Mouse (Mus musculus): ENCODE results near the gene Marveld1.

Marveld1 gene

DNA sequence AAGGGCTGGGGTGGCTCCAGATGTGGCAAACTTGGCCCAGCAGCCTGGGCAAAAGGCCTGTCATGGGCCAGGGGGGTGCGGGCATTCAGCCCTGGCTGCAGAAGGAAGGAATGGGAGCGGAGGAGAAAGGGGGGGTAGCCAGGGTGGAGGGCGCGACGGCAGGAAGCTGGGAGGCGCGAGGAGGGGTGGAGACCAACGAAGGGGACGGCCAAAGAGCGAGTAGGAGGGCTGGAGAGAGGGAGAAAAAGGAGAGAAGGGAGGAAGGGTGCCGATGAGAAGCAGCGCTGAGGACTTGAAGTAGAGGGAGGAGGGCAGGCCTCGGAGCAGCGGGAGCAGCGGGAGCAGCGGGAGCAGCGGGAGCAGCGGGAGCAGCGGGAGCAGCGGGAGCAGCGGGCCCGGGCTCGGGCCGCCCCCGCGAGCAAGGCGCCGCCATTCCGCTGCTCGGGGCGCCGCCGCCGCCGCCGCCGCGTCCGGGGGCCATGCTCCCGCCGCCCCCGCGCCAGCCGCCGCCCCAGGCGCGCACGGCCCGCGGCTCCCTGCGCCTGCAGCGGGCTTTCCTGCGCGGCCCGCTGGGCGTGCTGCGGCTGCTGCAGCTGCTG, at the start of gene Marveld1:
Gene Marveld1 (plus strand): TSS at position 231 of the 599 bp plus-strand sequence.
- peak; percentile 83 for DNase-seq

DNA sequence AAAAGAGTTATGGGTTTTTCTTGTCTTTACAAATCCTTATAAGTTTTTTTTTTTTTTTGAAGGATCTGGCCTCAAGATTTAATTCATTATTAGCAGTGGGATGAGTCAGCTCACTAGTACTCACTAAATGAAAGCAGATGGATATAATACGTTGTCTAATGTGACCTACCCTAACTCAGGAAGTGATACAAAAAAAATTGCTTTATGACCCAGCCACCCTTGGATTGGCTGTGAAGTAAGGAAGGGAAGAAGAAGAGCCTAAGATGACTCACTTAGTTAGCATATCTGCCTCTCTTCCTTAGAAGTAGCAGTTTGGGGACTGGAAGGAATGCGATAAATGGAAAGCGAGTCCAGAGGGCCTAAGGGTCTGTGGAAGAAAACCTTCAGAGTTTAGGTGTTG, 47.8 kb upstream of the Marveld1 start:
- DNase-seq, result no peak

DNA sequence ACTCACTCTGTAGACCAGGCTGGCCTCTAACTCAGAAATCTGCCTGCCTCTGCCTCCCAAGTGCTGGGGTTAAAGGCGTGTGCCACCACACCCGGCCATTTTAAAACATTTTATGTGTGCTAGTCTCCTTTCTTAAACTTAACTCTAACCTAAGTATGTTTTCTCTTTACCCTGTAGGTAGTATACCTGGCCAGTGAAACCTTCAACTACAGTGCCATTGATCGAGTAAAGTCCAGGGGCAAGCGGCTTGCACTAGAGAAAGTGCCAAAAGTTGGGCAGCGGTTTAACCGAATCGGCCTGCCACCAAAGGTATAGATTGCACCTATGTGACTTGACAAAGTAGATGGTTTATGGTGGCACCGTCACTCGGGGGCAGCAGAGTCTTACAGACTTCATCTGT, 42.5 kb upstream of the Marveld1 start:
- no peak for DNase-seq

DNA sequence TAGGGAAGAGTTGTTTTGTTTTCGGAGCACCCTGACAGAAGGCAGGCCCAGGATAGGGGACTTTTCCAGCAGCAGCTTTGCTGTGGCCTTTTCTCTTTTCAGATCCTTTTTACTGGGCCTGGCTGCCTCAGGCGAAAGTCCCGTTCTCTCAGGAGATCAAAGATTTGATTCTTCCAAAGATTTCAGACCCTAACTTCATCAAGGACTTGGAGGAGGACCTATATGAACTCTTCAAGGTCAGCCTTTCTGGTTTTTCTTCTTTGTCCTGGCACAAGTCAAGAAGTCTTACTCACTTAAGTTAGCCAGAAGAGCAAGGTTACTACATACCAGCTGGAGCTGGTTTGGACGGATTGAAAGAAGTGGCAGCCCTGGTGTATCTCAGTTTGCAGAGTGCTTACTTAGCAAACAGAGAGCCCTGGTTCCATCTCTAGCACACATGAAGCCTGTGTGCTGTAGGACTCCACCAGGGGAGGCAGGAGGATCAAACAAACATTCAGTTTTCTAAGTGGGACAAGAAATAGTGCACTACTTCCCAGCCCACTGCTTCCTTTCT, 31.3 kb upstream of the Marveld1 start:
- DNase-seq, result no peak

DNA sequence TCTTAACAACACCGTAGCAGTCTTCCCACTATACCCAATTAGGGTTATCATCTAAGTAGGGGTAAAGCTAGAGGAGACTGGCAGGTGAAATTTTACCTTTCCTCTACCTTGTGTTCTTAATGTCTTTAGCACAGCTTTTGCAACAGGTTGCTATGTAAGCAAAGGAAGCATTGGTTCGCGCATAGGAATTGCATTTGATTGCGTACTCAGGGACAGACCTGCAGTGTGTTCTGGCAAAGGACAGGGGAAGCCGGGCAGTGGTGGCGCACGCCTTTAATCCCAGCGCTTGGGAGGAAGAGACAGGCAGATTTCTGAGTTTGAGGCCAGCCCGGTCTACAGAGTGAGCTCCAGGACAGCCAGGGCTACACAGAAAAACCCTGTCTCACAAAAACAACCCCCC, 29.1 kb upstream of the Marveld1 start:
- DNase-seq, result no peak

DNA sequence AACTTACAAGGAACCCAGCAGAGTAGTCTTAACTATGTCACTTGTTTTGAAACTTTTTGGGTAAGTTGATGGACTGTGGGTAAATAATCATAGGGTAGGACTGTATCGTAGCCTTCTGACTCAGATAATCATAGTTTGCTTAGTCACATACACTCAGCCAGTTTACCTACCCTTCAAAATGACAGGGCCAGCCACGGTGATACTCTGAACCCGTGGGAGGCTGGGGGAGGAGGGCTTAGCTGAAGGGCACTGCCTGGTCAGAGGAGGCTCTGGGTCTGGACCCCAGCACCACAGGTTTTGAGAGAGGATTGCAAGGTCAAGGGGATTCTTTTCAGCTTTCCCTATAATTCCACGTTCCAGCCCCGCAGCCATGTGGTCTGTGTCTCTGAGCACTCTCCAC, 28.6 kb upstream of the Marveld1 start:
- DNase-seq, result no peak

DNA sequence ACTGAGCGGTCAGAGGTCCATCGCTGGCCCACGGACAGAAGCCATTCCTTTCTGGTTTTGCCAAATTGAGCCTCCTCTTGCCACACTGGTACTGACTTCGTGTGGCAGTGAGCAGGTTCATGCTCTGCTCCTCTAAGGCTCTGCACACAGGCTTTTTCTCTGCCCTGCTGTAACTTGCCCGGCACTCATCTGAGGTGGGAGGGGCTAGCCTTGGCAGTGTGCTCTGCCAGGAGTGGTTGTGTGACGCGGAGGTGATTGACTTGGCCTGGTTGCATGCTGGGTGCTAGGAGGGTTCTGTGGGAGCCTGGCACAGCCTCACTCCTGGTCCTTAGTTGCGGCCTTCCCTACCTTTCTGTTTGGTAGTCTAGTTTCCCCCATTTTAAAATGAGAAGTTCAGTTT, 26.7 kb upstream of the Marveld1 start:
- DNase-seq, result no peak

DNA sequence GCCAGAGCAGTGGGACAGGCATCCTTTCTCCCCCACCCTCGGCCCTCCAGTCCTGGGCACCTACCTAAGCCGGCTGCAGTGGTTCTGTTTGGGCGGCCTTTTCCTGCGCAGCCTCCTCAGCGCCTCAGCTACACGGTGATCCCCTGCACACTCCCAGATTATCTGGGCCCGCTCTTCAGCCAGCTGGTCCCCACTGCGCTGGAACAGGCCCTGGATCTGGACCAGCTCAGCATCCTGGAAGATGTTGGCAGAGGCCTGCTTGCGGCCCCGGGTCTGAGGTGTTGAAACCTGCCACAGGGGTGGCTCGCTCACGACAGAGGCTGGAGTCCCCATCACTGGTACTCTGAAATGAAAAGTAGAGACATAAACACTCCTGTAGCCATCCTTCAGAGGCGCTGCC, 22.5 kb upstream of the Marveld1 start:
- no peak for DNase-seq

DNA sequence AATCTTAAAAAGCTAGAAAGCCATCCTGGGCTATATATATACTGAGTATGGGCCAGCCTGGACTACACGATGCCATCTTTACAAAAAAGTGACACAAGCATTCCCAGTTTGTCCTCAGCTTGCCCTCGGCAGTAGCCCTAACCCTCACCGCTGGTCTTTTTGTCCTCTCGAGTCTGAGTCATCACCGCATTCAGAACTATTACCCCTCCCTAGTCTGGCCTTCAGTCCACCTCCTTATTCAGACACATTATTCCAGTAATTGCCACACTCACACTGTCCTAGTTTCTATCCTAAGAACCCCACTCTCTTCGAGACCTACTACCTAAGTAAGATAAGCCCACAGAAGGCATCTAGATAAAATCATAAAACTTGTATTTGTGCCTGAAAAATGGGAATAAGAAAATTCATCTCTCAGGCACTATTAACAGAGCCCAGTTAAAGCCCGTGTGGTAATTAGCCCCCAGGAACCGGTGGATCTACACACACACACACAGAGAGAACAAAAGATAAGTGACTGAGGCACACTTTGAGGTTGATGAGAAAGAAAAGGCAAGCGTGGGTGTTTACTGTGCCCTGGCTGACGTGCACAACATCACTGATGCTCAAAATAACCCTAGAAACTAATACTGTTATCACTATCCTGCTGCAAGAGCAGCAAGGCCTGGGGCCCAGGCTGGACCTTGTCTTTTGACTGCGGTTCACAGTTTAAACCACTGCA, 21.5 kb upstream of the Marveld1 start:
- no peak for DNase-seq

DNA sequence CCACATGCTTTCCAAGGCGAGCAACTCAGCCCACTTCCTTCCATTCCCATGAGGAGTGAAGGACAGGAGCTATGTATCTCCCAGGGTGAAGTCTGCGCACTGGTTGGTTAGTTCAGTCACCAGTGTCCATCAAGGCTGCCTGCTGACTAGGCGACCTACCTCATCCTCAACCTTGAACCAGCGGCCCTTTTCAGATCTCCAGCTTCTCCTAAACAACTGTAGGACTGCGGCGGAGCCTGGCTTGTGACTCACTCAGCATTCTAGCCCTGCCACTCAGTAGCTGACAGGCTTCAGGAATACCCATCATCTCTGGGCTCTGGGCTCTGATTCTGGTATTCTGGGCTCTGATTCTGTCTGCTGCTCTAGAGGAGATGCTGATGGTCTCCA, 21.0 kb upstream of the Marveld1 start:
- DNase-seq, result no peak

DNA sequence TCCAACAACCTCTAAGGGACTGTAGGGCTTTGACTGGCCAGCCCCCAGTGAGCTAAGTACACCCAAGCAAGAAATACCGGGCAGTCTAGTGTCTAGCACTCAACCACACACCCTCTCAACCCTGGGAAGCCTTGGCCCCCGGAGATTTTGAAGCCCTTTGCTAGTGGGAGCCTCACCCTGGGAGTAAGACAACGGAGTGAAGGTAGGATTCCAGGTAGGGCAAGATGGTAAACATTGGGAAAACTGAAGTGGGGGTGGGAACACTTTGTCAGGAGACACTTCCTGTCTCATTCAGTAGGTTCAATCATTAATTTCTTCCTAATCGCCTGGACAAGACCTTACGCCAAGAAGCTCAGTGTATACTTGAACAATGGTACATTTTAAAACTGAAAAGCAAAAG, 20.2 kb upstream of the Marveld1 start:
- no peak for DNase-seq

DNA sequence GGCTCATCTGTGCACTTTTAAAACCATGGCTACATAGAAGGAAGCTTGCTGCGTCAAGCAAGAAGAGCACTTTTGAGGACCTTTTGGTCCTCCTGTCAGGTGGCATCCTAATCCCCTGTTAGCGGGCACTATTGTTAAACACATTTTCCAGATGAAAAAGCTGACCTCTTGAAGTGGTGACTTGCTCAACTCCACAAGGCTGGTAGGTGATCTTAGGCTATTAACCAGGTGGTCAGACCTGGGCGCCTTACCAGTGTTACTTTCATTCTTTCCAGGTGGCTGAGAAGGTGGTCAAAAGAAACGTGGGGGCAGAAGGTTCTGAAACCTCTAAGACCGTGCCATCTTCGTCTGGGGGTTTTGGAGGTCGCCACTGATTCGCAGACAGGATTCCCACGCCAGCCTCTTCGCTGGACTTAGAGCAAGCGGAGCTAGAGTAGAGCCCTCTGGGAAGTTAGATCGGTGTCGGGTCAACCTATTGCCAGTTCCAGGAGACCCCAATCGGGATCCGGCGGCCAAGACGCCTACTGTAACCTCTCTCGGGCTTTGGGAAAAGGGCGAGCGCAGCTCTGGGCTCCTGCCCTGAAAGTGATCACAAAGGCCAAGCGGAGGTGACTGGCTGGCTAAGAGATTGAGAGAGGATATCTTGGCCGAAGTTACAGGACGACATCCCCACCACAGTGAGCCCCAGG, 19.0 kb upstream of the Marveld1 start:
- DNase-seq, result no peak

DNA sequence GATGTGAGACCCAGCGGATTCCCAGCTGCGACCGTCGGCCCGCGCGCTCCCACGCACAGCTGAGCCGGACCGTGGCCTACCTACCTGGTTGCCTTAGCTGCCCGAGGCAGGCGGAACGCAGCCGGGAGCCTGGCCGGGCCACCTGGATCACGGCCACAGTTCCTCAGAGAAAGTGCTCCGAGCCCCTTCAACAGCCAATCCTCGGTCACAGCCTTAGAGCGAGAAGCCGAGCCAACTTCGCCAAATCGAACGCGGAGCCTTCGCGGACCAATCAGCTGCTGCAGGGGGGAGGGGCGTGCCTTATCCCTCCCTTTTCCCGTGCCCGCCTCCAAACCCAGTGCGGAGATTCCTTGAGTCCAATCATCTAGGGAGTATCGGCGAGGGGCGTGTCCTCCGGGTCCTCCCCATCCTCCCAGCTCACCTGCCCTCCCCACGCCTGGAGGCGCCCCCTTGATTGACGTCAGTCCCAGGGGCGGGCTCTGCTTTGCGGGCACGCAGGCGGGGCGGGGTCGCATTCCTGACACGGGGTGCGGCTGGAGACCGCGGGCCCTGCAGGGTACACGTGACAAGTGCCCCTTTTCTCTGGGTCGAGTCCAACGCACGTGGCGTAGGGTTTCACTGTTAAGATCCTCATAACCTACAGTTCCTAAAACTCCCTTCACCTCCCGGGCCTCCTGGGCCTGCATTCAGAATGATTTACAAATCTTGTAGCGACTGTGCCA, 18.3 kb upstream of the Marveld1 start, which contains the start of gene Avpi1:
Gene Avpi1 (minus strand): TSS at position 273 of the 722 bp plus-strand sequence.
- peak; percentile 99 to 100 for DNase-seq

DNA sequence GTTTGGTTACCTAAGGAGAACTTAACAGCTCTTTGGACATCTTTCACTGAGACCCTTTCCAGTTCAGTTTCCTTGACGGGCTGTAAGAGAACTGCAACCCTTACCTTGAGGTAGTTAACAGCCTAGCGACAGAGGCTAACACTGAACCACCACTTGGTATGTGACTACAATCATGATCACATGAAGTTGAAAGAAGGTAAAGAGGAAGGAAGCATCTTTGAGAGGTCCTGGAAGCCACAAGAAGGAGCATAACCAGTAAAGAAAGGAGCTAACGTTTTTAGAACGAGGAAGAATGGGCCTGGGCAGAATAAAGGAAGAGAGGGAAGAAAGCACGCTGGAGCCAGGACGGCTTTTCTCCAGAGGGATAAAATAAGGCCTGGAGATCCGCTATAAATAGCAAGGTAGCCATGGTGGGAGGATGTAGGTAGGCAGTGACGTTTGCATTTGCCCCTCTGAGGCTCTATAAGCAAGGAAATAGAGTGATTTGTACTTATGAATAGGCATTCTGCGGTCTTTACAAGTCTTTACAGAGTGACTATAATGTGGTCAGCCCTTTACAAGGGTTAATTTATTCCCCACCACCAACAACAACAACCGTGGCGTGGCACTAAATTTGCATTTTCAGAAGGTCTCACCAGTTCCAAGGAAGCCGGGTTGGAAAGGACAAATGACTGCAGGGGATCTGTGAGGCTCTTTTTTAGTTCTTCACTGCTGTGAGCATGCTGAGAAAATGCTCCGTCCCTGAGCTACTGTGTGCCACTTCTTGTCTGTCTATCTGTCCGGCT, 17.5 kb upstream of the Marveld1 start:
- DNase-seq, result no peak

DNA sequence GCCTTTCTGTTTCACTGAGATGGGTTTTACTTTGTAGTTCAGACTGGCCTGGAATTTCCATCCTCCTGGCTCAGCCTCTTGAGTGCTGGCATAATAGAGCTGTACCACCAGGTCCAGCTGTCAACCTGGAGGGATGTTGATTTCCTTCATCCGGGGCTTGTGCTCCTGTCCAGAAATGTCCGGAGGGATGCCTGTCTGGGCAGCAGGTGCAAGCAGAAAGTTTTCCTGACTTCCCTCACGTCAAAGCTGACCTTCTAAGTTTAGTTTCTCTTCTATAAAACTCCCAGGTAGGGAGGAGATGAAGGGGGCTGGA, 16.9 kb upstream of the Marveld1 start:
- DNase-seq, result no peak

DNA sequence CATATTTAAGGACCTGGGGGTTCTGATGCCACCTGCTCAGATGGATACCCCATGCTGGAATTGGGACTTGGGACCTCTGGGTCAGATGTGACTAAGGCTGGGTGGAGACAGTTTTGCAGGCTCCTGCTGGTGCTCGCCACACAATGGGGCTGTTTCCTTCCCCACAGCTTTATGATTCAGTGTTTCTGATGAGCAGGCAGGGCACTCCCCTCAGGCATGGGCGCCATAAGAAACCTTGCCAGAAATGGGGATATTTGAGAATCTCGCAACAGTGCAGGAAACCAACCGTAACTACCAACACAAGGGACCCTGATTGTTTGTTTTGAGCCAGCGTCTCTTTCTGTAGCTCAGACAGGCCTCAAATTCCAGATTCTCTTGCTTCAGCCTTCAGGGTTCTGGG, 16.1 kb upstream of the Marveld1 start:
- DNase-seq, result no peak

DNA sequence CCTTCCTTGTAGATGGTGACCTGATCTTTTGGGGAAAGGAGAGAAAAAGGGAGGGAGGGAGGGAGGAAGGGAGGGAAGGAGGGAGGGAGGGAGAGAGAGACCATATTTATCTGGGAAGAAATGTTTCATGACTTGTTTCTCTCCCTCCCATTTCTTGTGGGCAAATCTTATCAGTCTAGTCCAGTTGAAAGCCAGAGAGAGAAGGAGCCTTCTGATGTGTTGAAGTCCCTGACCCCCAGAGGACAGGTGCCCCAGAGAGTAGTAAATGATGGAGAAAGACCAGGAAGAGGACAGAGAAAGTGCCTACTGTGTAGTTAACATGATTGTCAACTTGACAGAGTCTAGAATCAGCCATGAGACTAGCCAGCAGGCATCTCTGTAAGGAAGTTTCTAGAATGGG, 12.1 kb upstream of the Marveld1 start:
- no peak for DNase-seq

DNA sequence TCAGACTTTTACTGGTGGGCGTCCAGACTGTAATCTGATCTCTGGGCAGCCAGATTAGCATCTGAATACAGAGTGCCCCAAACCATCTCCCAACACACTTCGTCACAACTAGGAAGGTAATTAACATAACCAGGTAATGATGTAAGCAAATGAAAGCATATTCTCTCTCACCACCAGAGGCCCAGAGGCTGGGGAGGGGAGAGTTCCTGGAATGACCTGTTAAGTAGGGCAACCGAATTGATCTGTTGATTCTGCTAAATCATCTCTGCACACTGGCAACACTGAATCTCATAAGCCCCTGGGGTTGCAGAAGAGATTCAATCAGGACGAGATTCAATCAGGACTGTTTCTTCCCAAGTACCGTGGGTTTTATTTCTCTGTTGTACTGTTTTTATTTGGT, 11.1 kb upstream of the Marveld1 start:
- DNase-seq, result no peak

DNA sequence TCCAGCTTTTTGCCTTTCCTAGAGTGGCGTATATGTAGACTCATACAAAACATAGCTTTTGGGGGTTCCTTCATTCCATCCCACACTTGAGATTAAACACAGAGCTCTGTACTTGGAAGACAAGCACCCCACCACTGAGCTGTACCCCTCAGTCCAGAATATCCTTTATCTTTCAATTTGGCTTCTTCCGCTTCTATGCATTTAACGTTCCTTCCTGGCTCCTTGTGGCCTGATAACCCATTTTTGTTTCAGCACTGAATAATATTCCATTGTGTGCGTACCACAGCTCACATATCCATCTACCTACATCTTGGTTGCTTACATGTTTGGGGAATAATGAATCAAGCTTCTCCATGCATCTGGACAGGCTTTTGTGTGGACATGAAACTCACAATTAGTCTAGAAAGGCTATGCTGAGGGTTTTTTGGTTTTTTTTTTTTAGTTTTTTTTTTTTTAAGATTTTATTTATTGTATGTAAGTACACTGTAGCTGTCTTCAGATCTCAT, 10.0 kb upstream of the Marveld1 start:
- no peak for DNase-seq

DNA sequence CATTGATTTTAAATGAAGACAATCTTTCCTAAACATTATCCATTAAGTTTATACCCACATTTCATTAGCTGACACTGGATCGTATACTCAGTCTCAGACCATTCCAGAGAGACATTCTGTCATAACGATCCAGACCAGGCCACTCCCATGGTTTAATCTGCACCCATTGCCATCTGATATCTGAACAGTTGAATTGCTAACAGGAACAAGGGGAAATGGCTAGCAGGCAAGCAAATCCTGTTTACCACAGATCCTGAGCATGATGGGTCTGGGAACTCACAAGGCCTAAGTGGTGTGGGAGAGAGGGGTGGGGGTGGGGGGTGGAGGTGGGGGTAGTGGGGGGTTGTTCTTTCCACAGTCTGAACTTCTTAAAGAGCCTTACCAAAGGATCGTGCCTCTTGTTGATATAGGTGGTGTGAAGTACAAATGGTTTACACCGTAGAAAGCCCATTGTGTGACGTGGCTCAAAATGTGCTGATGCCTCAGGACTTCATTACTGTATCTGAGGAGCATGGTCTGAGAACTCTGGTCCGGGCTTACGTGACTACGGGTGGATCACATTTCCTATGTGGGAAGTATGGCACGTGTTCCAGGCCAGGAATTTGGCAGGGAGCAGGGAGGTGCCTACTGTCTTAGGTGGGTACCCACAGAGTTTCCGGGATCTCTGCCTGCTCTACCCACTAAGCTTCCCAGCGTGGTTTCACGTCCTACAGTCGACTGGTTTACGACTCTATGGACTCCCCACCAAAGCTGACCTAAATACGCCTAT, 8.5 kb upstream of the Marveld1 start:
- DNase-seq, result no peak

DNA sequence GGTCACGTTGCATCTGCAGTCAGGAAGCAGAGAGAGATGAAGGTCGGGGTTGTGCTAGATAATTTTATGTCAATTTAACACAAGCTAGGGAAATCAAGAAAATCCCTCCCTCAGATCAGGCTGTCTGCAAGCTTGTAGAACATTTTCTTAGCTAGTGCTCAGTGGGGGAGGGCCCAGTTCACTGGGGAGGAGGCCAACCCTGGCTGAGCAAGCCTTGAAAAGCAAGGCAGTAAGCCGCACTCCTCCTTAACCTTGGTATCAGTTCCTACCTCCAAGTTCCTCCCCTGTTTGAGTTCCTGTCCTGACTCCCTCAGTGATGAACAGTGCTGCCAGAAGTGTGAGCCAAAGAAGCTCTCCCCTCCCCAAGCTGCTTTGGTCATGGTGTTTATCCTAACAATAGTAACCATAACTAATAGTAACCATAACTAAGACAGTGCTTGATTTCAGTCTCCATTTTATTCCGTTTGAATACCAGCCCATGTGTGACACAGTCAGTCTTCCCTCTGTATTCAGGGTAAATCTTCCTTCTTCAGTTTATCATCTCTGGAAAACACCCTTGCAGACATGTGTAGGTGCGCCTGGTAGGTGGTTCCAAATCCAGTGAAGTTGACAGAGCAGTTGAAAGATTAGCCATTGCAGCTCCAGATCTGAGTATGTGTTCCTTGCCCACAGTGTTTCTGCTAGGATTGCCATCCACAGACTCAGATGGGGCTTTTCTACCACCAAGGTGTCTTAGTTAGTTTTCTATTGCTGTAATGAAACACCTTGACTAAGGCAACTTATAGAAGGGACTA, 7.3 kb upstream of the Marveld1 start:
- DNase-seq, result no peak
